Mouse (Mus musculus) myocyte (in vitro differentiated cells): ENCODE measurements around the gene Atp5b. TPM values are rescaled to one million over a fixed set of nuclear protein-coding genes. Genes with fewer than 3 reads are reported as not detected.

Experiments used
- H3K27me3 ChIP-seq: one replicate; pipeline ENCODE4 v1.6.1; 2011; ENCODE audit not compliant: control insufficient read depth, insufficient read depth, insufficient read length
- H3K36me3 ChIP-seq: one replicate; pipeline ENCODE4 v1.6.1; 2011; ENCODE audit not compliant: control insufficient read depth, insufficient read depth
- H3K4me2 ChIP-seq: one replicate; pipeline ENCODE4 v1.6.1; 2011; ENCODE audit warnings: low read depth, control low read depth
- H3K4me3 ChIP-seq: one replicate; pipeline ENCODE4 v1.5.1; 2011; ENCODE audit warnings: mild to moderate bottlenecking, control low read depth, moderate library complexity
- H3K79me2 ChIP-seq: one replicate; pipeline ENCODE4 v1.6.1; 2011; ENCODE audit not compliant: control insufficient read depth, insufficient read depth
- H3ac ChIP-seq: one replicate; pipeline ENCODE4 v1.6.1; 2011; ENCODE audit not compliant: control insufficient read depth, insufficient read length
- CEBPB ChIP-seq: IDR thresholded peaks from 2 replicates; pipeline ENCODE4 v1.6.1; 2011; ENCODE audit warnings: mild to moderate bottlenecking, moderate library complexity; ENCODE audit not compliant: poor library complexity, insufficient read depth, severe bottlenecking
- E2F4 ChIP-seq: IDR thresholded peaks from one replicate; pipeline ENCODE4 v1.6.1; 2011; ENCODE audit warnings: mild to moderate bottlenecking, control low read depth, moderate library complexity; ENCODE audit not compliant: insufficient read depth
- MAX ChIP-seq: IDR thresholded peaks from one replicate; pipeline ENCODE4 v1.6.1; 2011; ENCODE audit warnings: low read depth, mild to moderate bottlenecking, control low read depth
- MYOD1 ChIP-seq, 3 experiments: IDR thresholded peaks; one replicate each; pipeline ENCODE4 v1.6.1; 2011; ENCODE audit warnings: control low read depth in 2 of 3, low read depth in 2 of 3, mild to moderate bottlenecking in 2 of 3, moderate library complexity in 1 of 3; ENCODE audit not compliant: insufficient read length in 2 of 3, control insufficient read depth in 1 of 3
- MYOG ChIP-seq, 3 experiments: IDR thresholded peaks; one replicate each; pipeline ENCODE4 v1.6.1; 2011; ENCODE audit warnings: control low read depth in 2 of 3, low read depth in 2 of 3, mild to moderate bottlenecking in 2 of 3; ENCODE audit not compliant: insufficient read length in 2 of 3, control insufficient read depth in 1 of 3, insufficient read depth in 1 of 3
- POLR2A ChIP-seq: IDR thresholded peaks from one replicate; pipeline ENCODE4 v1.6.1; 2011; ENCODE audit warnings: low read depth, mild to moderate bottlenecking, control low read depth, moderate library complexity; ENCODE audit not compliant: insufficient read length
- POLR2AphosphoS2 ChIP-seq: IDR thresholded peaks from one replicate; pipeline ENCODE4 v1.6.1; 2011; ENCODE audit warnings: low read depth, control low read depth; ENCODE audit not compliant: insufficient read length
- REST ChIP-seq: IDR thresholded peaks from one replicate; pipeline ENCODE4 v1.6.1; 2011; ENCODE audit warnings: mild to moderate bottlenecking, control low read depth, moderate library complexity; ENCODE audit not compliant: insufficient read depth, insufficient read length
- SRF ChIP-seq: IDR thresholded peaks from one replicate; pipeline ENCODE4 v1.6.1; 2011; ENCODE audit warnings: low read depth; ENCODE audit not compliant: control insufficient read depth, insufficient read length
- TCF12 ChIP-seq: IDR thresholded peaks from one replicate; pipeline ENCODE4 v1.6.1; 2011; ENCODE audit warnings: mild to moderate bottlenecking, control low read depth; ENCODE audit not compliant: poor library complexity, insufficient read depth, severe bottlenecking
- TCF3 ChIP-seq: IDR thresholded peaks from one replicate; pipeline ENCODE4 v1.6.1; 2011; ENCODE audit warnings: low read depth, control low read depth; ENCODE audit not compliant: insufficient read length
- USF1 ChIP-seq: IDR thresholded peaks from one replicate; pipeline ENCODE4 v1.6.1; 2011; ENCODE audit warnings: low read depth, mild to moderate bottlenecking, control low read depth, moderate library complexity
- polyA plus RNA-seq: library from polyadenylated mRNA; unstranded; fragments of >200 nt; fragmentation: generic; extraction: Trizol; gene quantifications from one replicate; pipeline ENCODE4 v1.2.1, GENCODE M21; 2012; ENCODE audit warnings: missing spikeins

The Atp5b gene
- polyA plus RNA-seq, 1 experiment: 3,270 TPM

DNA sequence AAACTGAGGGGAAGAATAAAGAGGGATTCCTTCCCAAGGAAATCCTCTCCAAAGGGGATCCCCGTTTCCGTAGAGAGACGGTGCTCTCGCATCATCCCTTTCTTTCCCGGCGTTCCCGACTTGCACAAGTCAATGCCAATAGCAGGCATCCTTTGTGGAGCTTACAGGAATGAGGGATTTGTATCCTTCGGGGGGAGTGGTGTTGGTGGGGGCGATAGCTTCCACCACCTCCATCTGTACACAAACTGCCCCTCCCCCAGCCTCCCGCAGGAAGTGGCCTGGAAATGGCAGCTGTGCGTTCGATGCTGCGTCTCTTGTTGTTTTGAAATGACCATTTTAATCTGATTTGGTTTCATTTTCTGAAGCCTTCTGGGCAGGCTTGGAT is 14.5 kb downstream of the Atp5b start:
- Histone ChIP-seq H3K27me3 (no peaks in the 10 kb centered on the region), H3K79me2 (peaks cover 69% of the 10 kb centered on the region), H3ac (peak overlapping the region; percentile 83), H3K4me2 (peak overlapping the region; percentile 86), H3K36me3 (no peaks in the 10 kb centered on the region), H3K4me3 (peak overlapping the region; percentile 75)
- TF ChIP-seq POLR2AphosphoS2 (no peak), MYOG (IDR thresholded peaks at IDR 0.05; ENCODE audit: control insufficient read depth in 1 of 3, insufficient read depth in 1 of 3, insufficient read length in 2 of 3, low read depth in 2 of 3) (peak in 1 of 3 experiments; percentile 55), MYOD1 (IDR thresholded peaks at IDR 0.05; ENCODE audit: control insufficient read depth in 1 of 3, insufficient read length in 2 of 3, low read depth in 2 of 3) (peak in 2 of 3 experiments; percentile 29 to 57), REST (no peak)

DNA sequence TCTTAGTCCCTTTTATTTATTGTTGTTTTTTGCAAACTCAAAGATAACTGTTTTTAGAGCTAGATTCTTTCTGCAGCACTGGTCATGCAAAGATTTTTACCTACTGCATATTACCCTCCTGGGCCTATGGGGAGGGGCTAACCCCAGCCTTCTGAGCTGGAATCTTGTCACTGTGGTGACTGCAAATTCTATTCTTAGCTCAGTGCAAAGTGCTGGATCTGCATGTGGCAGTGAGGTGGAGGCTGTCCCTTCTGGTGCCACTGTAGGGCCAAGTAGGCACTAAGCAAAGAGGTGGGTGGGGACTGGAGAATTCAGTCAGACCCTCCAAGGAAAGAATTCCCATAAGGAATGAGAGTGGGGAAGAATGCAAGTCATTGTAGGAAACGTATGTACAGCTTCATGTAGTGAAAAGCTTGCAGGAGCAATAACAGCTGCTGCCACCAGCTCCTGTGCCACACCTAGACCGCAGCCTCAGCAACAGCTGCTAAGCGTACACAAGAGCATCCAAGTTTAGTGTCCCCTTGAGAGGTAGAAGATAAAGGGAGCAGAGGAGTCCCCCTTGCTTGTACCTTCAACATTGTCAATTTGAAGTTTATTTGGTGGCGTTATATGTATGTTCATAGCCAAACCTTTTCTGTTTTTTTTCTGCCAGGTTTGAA is 27.2 kb downstream of the Atp5b start:
- H3K4me3 ChIP-seq: no peak overlapping the region
- H3K4me2 ChIP-seq: no peak overlapping the region
- peaks cover 29% of the 10 kb centered on the region for H3K36me3 ChIP-seq
- H3ac ChIP-seq: no peak overlapping the region
- H3K79me2 ChIP-seq: peaks cover 33% of the 10 kb centered on the region
- peak; percentile 36 to 86 (median 40) for TF ChIP-seq MYOD1 (IDR thresholded peaks at IDR 0.05; ENCODE audit: control insufficient read depth in 1 of 3, insufficient read length in 2 of 3, low read depth in 2 of 3)
- TF ChIP-seq TCF3: peak; percentile 24
- no peak for TF ChIP-seq POLR2AphosphoS2
- peak; percentile 73 to 87 (median 87) for TF ChIP-seq MYOG (IDR thresholded peaks at IDR 0.05; ENCODE audit: control insufficient read depth in 1 of 3, insufficient read depth in 1 of 3, insufficient read length in 2 of 3, low read depth in 2 of 3)
- TF ChIP-seq TCF12: no peak
- no peak for TF ChIP-seq CEBPB
- TF ChIP-seq MAX: no peak
- TF ChIP-seq E2F4: no peak
- no peaks in the 10 kb centered on the region for H3K27me3 ChIP-seq

DNA sequence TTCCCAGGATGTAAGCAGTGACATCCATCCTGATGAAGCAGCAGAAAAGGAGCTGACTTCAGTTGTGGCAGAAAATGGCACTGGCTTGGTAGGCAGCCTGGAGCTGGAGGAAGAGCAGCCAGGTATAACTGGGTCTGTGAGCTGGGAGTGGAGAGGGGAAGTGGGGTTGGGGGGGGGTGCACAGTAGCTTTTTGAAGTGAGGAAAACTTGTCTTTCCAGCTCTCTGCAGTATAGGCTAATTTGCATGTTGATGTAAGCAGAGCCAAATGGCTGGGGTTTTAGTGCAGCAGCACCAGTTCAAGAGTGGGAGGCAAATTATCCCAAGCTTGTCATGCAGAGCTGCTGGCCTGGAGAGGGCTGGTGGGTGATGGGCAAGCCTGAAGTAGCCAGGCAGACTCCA is 28.2 kb downstream of the Atp5b start:
- Histone ChIP-seq H3K79me2 (peaks cover 23% of the 10 kb centered on the region), H3K4me2 (no peak overlapping the region), H3ac (no peak overlapping the region), H3K4me3 (no peak overlapping the region), H3K27me3 (no peaks in the 10 kb centered on the region), H3K36me3 (peaks cover 38% of the 10 kb centered on the region)
- TF ChIP-seq POLR2A (no peak), TCF12 (no peak), POLR2AphosphoS2 (no peak), MYOG (IDR thresholded peaks at IDR 0.05; ENCODE audit: control insufficient read depth in 1 of 3, insufficient read depth in 1 of 3, insufficient read length in 2 of 3, low read depth in 2 of 3) (no peak)

DNA sequence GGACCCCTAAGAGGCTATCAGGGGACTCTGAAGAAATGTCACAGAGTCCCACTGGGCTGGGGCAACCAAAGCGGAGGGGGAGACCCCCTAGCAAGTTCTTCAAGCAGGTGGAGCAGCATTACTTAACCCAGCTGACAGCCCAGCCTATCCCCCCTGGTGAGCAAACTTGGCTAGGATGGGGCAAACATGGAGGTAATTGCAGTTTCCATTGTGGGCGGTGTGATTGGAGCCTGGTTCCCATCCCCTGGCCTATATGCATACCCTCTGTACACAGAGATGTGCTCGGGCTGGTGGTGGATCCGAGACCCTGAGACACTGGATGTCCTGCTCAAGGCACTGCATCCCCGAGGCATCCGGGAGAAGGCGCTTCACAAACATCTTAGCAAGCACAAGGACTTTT is 40.8 kb downstream of the Atp5b start:
- H3K79me2 ChIP-seq: no peaks in the 10 kb centered on the region
- peaks cover 70% of the 10 kb centered on the region for H3K36me3 ChIP-seq
- no peaks in the 10 kb centered on the region for H3K27me3 ChIP-seq
- no peak overlapping the region for H3K4me3 ChIP-seq
- no peak overlapping the region for H3ac ChIP-seq
- H3K4me2 ChIP-seq: no peak overlapping the region
- no peak for TF ChIP-seq MYOD1 (IDR thresholded peaks at IDR 0.05; ENCODE audit: control insufficient read depth in 1 of 3, insufficient read length in 2 of 3, low read depth in 2 of 3)
- TF ChIP-seq POLR2AphosphoS2: no peak
- TF ChIP-seq USF1: no peak
- TF ChIP-seq E2F4: no peak
- no peak for TF ChIP-seq MYOG (IDR thresholded peaks at IDR 0.05; ENCODE audit: control insufficient read depth in 1 of 3, insufficient read depth in 1 of 3, insufficient read length in 2 of 3, low read depth in 2 of 3)
- TF ChIP-seq CEBPB: no peak
- TF ChIP-seq TCF3: no peak
- TF ChIP-seq MAX: no peak
- no peak for TF ChIP-seq POLR2A
- no peak for TF ChIP-seq SRF
- no peak for TF ChIP-seq REST
- no peak for TF ChIP-seq TCF12

DNA sequence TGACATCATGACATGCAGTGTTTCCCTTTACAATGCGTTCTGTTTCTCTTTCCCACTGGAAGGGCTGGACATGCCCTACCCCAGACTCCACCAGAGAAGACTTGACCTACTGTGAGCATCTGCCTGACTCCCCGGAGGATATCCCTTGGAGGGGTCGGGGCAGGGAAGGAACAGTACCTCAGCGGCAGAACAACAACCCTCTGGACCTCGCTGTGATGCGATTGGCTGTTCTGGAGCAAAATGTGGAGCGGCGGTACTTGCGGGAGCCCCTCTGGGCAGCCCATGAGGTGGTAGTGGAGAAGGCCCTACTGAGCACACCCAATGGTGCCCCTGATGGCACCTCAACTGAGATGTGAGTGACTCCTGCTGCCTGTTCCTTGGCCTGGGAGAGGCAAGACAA is 41.8 kb downstream of the Atp5b start:
- Histone ChIP-seq H3K4me3 (no peak overlapping the region), H3K79me2 (no peaks in the 10 kb centered on the region)

More for the DNA sequence above, 41.8 kb downstream of the Atp5b start:
- TF ChIP-seq TCF12 (no peak), USF1 (no peak), MYOD1 (IDR thresholded peaks at IDR 0.05; ENCODE audit: control insufficient read depth in 1 of 3, insufficient read length in 2 of 3, low read depth in 2 of 3) (no peak), TCF3 (no peak), MAX (no peak), MYOG (IDR thresholded peaks at IDR 0.05; ENCODE audit: control insufficient read depth in 1 of 3, insufficient read depth in 1 of 3, insufficient read length in 2 of 3, low read depth in 2 of 3) (no peak), CEBPB (no peak), REST (no peak), SRF (no peak), POLR2A (no peak), E2F4 (no peak), POLR2AphosphoS2 (no peak)
- Histone ChIP-seq H3K36me3 (peaks cover 69% of the 10 kb centered on the region), H3K27me3 (no peaks in the 10 kb centered on the region), H3ac (no peak overlapping the region), H3K4me2 (no peak overlapping the region)
